Mouse (Mus musculus): Measurements from ENCODE around the gene Gm266. TPM values are rescaled to one million over a fixed set of nuclear protein-coding genes. Genes with fewer than 3 reads are reported as not detected.
"Not testable (repeated sequence)": the region's sequence is repeated elsewhere in the genome, so short reads cannot be mapped to it uniquely, and the experiment has no call there.

Gm266 gene
- polyA plus RNA-seq, 1 experiment: 0.12 TPM

- DNase-seq: no peak
- Histone ChIP-seq H3K4me1 (ENCODE audit: control insufficient read depth, insufficient read depth, low read length) (peaks cover 3% of the 10 kb centered on the region), H3K4me3 (replicated peaks; ENCODE audit: extremely low read depth, low read depth, low read length) (no peak overlapping the region)
- WGBS: 77% methylated on average over 9 of the region's 9 CpGs
- TF ChIP-seq CTCF (IDR thresholded peaks at IDR 0.05; ENCODE audit: insufficient read depth, low read length) (no peak), POLR2A (IDR thresholded peaks at IDR 0.05; ENCODE audit: borderline replicate concordance, extremely low read depth, low read depth, low read length) (no peak)
Observed at GRCm38 (mm10) chr12:111518391-111518790, 32.8 kb upstream of the Gm266 start.

- no peak for DNase-seq
- WGBS: 52% methylated on average over 4 of the region's 4 CpGs
- H3K4me1 ChIP-seq (ENCODE audit: control insufficient read depth, insufficient read depth, low read length): peaks cover 3% of the 10 kb centered on the region
- no peak for TF ChIP-seq CTCF (IDR thresholded peaks at IDR 0.05; ENCODE audit: insufficient read depth, low read length)
- TF ChIP-seq POLR2A (IDR thresholded peaks at IDR 0.05; ENCODE audit: borderline replicate concordance, extremely low read depth, low read depth, low read length): no peak
- H3K4me3 ChIP-seq (replicated peaks; ENCODE audit: extremely low read depth, low read depth, low read length): no peak overlapping the region
Observed at GRCm38 (mm10) chr12:111517901-111518300, 32.3 kb upstream of the Gm266 start.

- Histone ChIP-seq H3K4me3 (replicated peaks; ENCODE audit: extremely low read depth, low read depth, low read length) (no peak overlapping the region), H3K4me1 (ENCODE audit: control insufficient read depth, insufficient read depth, low read length) (peaks cover 3% of the 10 kb centered on the region)
- 82% methylated on average over 6 of the region's 6 CpGs for WGBS
- DNase-seq: no peak
- TF ChIP-seq POLR2A (IDR thresholded peaks at IDR 0.05; ENCODE audit: borderline replicate concordance, extremely low read depth, low read depth, low read length): no peak
- no peak for TF ChIP-seq CTCF (IDR thresholded peaks at IDR 0.05; ENCODE audit: insufficient read depth, low read length)
Observed at GRCm38 (mm10) chr12:111516826-111517225, 31.2 kb upstream of the Gm266 start.

GRCm38 (mm10) chr12:111515920-111516319, 30.3 kb upstream of the Gm266 start:
- Histone ChIP-seq H3K4me3 (replicated peaks; ENCODE audit: extremely low read depth, low read depth, low read length) (no peak overlapping the region), H3K4me1 (ENCODE audit: control insufficient read depth, insufficient read depth, low read length) (peaks cover 3% of the 10 kb centered on the region)
- TF ChIP-seq CTCF (IDR thresholded peaks at IDR 0.05; ENCODE audit: insufficient read depth, low read length) (no peak), POLR2A (IDR thresholded peaks at IDR 0.05; ENCODE audit: borderline replicate concordance, extremely low read depth, low read depth, low read length) (no peak)
- DNase-seq: no peak
- WGBS: 93% methylated on average over 5 of the region's 5 CpGs

- no peak for TF ChIP-seq POLR2A (IDR thresholded peaks at IDR 0.05; ENCODE audit: borderline replicate concordance, extremely low read depth, low read depth, low read length)
- TF ChIP-seq CTCF (IDR thresholded peaks at IDR 0.05; ENCODE audit: insufficient read depth, low read length): no peak
- no peak for DNase-seq
- WGBS: 67% methylated on average over 7 of the region's 7 CpGs
- peak overlapping the region; percentile 17 for H3K4me3 ChIP-seq (replicated peaks; ENCODE audit: extremely low read depth, low read depth, low read length)
- H3K4me1 ChIP-seq (ENCODE audit: control insufficient read depth, insufficient read depth, low read length): peaks cover 3% of the 10 kb centered on the region
Observed at GRCm38 (mm10) chr12:111514874-111515649, 29.4 kb upstream of the Gm266 start.

GRCm38 (mm10) chr12:111514231-111514792, 28.7 kb upstream of the Gm266 start:
- peak overlapping the region; percentile 11 for H3K4me3 ChIP-seq (replicated peaks; ENCODE audit: extremely low read depth, low read depth, low read length)
- H3K4me1 ChIP-seq (ENCODE audit: control insufficient read depth, insufficient read depth, low read length): peaks cover 3% of the 10 kb centered on the region
- TF ChIP-seq POLR2A (IDR thresholded peaks at IDR 0.05; ENCODE audit: borderline replicate concordance, extremely low read depth, low read depth, low read length): no peak
- no peak for TF ChIP-seq CTCF (IDR thresholded peaks at IDR 0.05; ENCODE audit: insufficient read depth, low read length)
- WGBS: 36% methylated on average over 7 of the region's 7 CpGs
- DNase-seq: no peak

- Histone ChIP-seq H3K4me3 (replicated peaks; ENCODE audit: extremely low read depth, low read depth, low read length) (no peak overlapping the region), H3K4me1 (ENCODE audit: control insufficient read depth, insufficient read depth, low read length) (peaks cover 3% of the 10 kb centered on the region)
- WGBS: 67% methylated on average over 5 of the region's 5 CpGs
- TF ChIP-seq CTCF (IDR thresholded peaks at IDR 0.05; ENCODE audit: insufficient read depth, low read length): no peak
- no peak for TF ChIP-seq POLR2A (IDR thresholded peaks at IDR 0.05; ENCODE audit: borderline replicate concordance, extremely low read depth, low read depth, low read length)
- no peak for DNase-seq
Observed at GRCm38 (mm10) chr12:111513673-111514072, 28.1 kb upstream of the Gm266 start.

- Histone ChIP-seq H3K4me1 (ENCODE audit: control insufficient read depth, insufficient read depth, low read length) (peaks cover 3% of the 10 kb centered on the region), H3K4me3 (replicated peaks; ENCODE audit: extremely low read depth, low read depth, low read length) (no peak overlapping the region)
- no peak for DNase-seq
- TF ChIP-seq POLR2A (IDR thresholded peaks at IDR 0.05; ENCODE audit: borderline replicate concordance, extremely low read depth, low read depth, low read length) (no peak), CTCF (IDR thresholded peaks at IDR 0.05; ENCODE audit: insufficient read depth, low read length) (no peak)
- 91% methylated on average over 12 of the region's 12 CpGs for WGBS
Observed at GRCm38 (mm10) chr12:111512572-111513063, 27.0 kb upstream of the Gm266 start.

- whole genome bisulfite sequencing: 70% methylated on average over 3 of the region's 3 CpGs
- H3K4me3 ChIP-seq (replicated peaks; ENCODE audit: extremely low read depth, low read depth, low read length); H3K4me1 ChIP-seq (ENCODE audit: control insufficient read depth, insufficient read depth, low read length); DNase-seq: not testable (repeated sequence)
Observed at GRCm38 (mm10) chr12:111508438-111508837, 22.8 kb upstream of the Gm266 start.

GRCm38 (mm10) chr12:111507962-111508361, 22.3 kb upstream of the Gm266 start:
- 87% methylated on average over 10 of the region's 10 CpGs for WGBS
- Histone ChIP-seq H3K4me3 (replicated peaks; ENCODE audit: extremely low read depth, low read depth, low read length) (no peak overlapping the region), H3K4me1 (ENCODE audit: control insufficient read depth, insufficient read depth, low read length) (no peaks in the 10 kb centered on the region; the same call in 1 of the 2 replicates)
- TF ChIP-seq POLR2A (IDR thresholded peaks at IDR 0.05; ENCODE audit: borderline replicate concordance, extremely low read depth, low read depth, low read length): no peak
- no peak for TF ChIP-seq CTCF (IDR thresholded peaks at IDR 0.05; ENCODE audit: insufficient read depth, low read length)
- no peak for DNase-seq
